Comparison of ENCODE assay signal across 8 mouse cellular contexts in genomic region chr17:28016056-28016797, GRCm38 (mm10).
DNase-seq lines count a peak whose midpoint lies in the region; ATAC-seq and TF ChIP-seq lines count a peak whose summit lies in the region.

No protein-coding gene starts in this region.

- ATAC-seq in midbrain, embryonic 13.5 days = no peak
- ATAC-seq in midbrain, embryonic 11.5 days (ENCODE audit: low FRiP score) = no peak
- no peak for ATAC-seq in forebrain, embryonic 15.5 days (replicated peaks)
- ATAC-seq in intestine, embryonic 16.5 days = peak; percentile 52
- ATAC-seq in liver, embryonic 16.5 days (ENCODE audit: low read depth) = no peak
- ATAC-seq in stomach, postnatal 0 days (ENCODE audit: low FRiP score, low TSS enrichment) = no peak

- H3K27ac ChIP-seq in midbrain, embryonic 13.5 days = peak overlapping the region; percentile 6; the same call in 1 of the 2 replicates
- H3K27ac ChIP-seq in midbrain, embryonic 11.5 days (ENCODE audit: low read depth, low read length) = no peak overlapping the region; the same call in 1 of the 2 replicates
- H3K27ac ChIP-seq in forebrain, embryonic 15.5 days (replicated peaks) = peak overlapping the region; percentile 11; the same call in 1 of the 2 replicates
- peak overlapping the region; percentile 71 for H3K27ac ChIP-seq in intestine, embryonic 16.5 days (ENCODE audit: low read length)
- H3K27ac ChIP-seq in liver, embryonic 16.5 days (ENCODE audit: low read length) = peak overlapping the region; percentile 10
- peak overlapping the region; percentile 58 for H3K27ac ChIP-seq in stomach, postnatal 0 days (replicated peaks)

- no peaks in the 10 kb centered on the region for H3K9me3 ChIP-seq in midbrain, embryonic 13.5 days
- no peaks in the 10 kb centered on the region for H3K9me3 ChIP-seq in midbrain, embryonic 11.5 days (ENCODE audit: control insufficient read depth, low read length)
- no peaks in the 10 kb centered on the region for H3K9me3 ChIP-seq in forebrain, embryonic 15.5 days
- no peaks in the 10 kb centered on the region for H3K9me3 ChIP-seq in intestine, embryonic 16.5 days (ENCODE audit: control insufficient read depth, low read length)
- H3K9me3 ChIP-seq in liver, embryonic 16.5 days (replicated peaks; ENCODE audit: control insufficient read depth, low read length) = no peaks in the 10 kb centered on the region
- H3K9me3 ChIP-seq in stomach, postnatal 0 days (ENCODE audit: control insufficient read depth, low read length) = no peaks in the 10 kb centered on the region

- H3K4me1 ChIP-seq in midbrain, embryonic 13.5 days (replicated peaks) = peaks cover 75% of the 10 kb centered on the region
- H3K4me1 ChIP-seq in midbrain, embryonic 11.5 days (ENCODE audit: control insufficient read depth, insufficient read depth, low read length) = peaks cover 34% of the 10 kb centered on the region
- peaks cover 42% of the 10 kb centered on the region for H3K4me1 ChIP-seq in forebrain, embryonic 15.5 days
- H3K4me1 ChIP-seq in intestine, embryonic 16.5 days (ENCODE audit: control insufficient read depth, insufficient read depth, low read length) = peaks cover 54% of the 10 kb centered on the region
- peaks cover 50% of the 10 kb centered on the region for H3K4me1 ChIP-seq in liver, embryonic 16.5 days (ENCODE audit: control insufficient read depth, low read depth, low read length)
- H3K4me1 ChIP-seq in stomach, postnatal 0 days (replicated peaks; ENCODE audit: control insufficient read depth, insufficient read depth) = peaks cover 11% of the 10 kb centered on the region

- no peaks in the 10 kb centered on the region for H3K36me3 ChIP-seq in midbrain, embryonic 13.5 days
- H3K36me3 ChIP-seq in midbrain, embryonic 11.5 days (ENCODE audit: control insufficient read depth, insufficient read depth, low read length) = no peaks in the 10 kb centered on the region
- H3K36me3 ChIP-seq in forebrain, embryonic 15.5 days = no peaks in the 10 kb centered on the region
- no peaks in the 10 kb centered on the region for H3K36me3 ChIP-seq in intestine, embryonic 16.5 days (ENCODE audit: control insufficient read depth, insufficient read depth, low read length)
- no peaks in the 10 kb centered on the region for H3K36me3 ChIP-seq in liver, embryonic 16.5 days (ENCODE audit: control insufficient read depth, insufficient read depth)
- H3K36me3 ChIP-seq in stomach, postnatal 0 days (ENCODE audit: control insufficient read depth, insufficient read depth, low read length) = no peaks in the 10 kb centered on the region; the same call in 1 of the 2 replicates

- no peak overlapping the region for H3K4me2 ChIP-seq in midbrain, embryonic 13.5 days (replicated peaks)
- H3K4me2 ChIP-seq in midbrain, embryonic 11.5 days = no peak overlapping the region
- H3K4me2 ChIP-seq in forebrain, embryonic 15.5 days (replicated peaks) = no peak overlapping the region
- no peak overlapping the region for H3K4me2 ChIP-seq in intestine, embryonic 16.5 days (ENCODE audit: low read depth, low read length)
- no peak overlapping the region for H3K4me2 ChIP-seq in liver, embryonic 16.5 days (ENCODE audit: low read depth, low read length)
- no peak overlapping the region for H3K4me2 ChIP-seq in stomach, postnatal 0 days (replicated peaks; ENCODE audit: low read depth)

- no peaks in the 10 kb centered on the region for H3K27me3 ChIP-seq in midbrain, embryonic 13.5 days
- H3K27me3 ChIP-seq in midbrain, embryonic 11.5 days (ENCODE audit: control insufficient read depth, insufficient read depth, low read length) = no peaks in the 10 kb centered on the region
- H3K27me3 ChIP-seq in forebrain, embryonic 15.5 days = no peaks in the 10 kb centered on the region
- no peaks in the 10 kb centered on the region for H3K27me3 ChIP-seq in intestine, embryonic 16.5 days (replicated peaks; ENCODE audit: control insufficient read depth, insufficient read depth, low read length)
- H3K27me3 ChIP-seq in liver, embryonic 16.5 days (ENCODE audit: control insufficient read depth, insufficient read depth, low read depth, low read length) = no peaks in the 10 kb centered on the region
- H3K27me3 ChIP-seq in stomach, postnatal 0 days (ENCODE audit: control insufficient read depth, insufficient read depth, low read length) = no peaks in the 10 kb centered on the region

- WGBS in midbrain, embryonic 13.5 days = 87% methylated on average over 8 of the region's 8 CpGs
- WGBS in midbrain, embryonic 11.5 days = 88% methylated on average over 8 of the region's 8 CpGs
- WGBS in forebrain, embryonic 15.5 days = 80% methylated on average over 8 of the region's 8 CpGs
- WGBS in intestine, embryonic 16.5 days = 62% methylated on average over 8 of the region's 8 CpGs
- WGBS in liver, embryonic 16.5 days (ENCODE audit: insufficient replicate concordance) = 49% methylated on average over 8 of the region's 8 CpGs
- WGBS in stomach, postnatal 0 days = 63% methylated on average over 8 of the region's 8 CpGs

- DNase-seq in midbrain, embryonic 11.5 days (ENCODE audit: low spot score, missing footprints) = no peak
- DNase-seq in stomach, postnatal 0 days (ENCODE audit: low spot score) = peak; percentile 48
- DNase-seq in left cerebral cortex, adult 8-10 months (ENCODE audit: low spot score in 2 of 2) = no peak
- DNase-seq in urinary bladder, postnatal 36 days (ENCODE audit: low spot score in 2 of 2) = no peak

- TF ChIP-seq EP300 in stomach, postnatal 0 days (optimal IDR thresholded peaks at IDR 0.05) = no peak

- H3K4me3 ChIP-seq in midbrain, embryonic 13.5 days (replicated peaks) = no peak overlapping the region
- no peak overlapping the region for H3K4me3 ChIP-seq in midbrain, embryonic 11.5 days (ENCODE audit: low read depth, low read length)
- no peak overlapping the region for H3K4me3 ChIP-seq in forebrain, embryonic 15.5 days
- no peak overlapping the region for H3K4me3 ChIP-seq in intestine, embryonic 16.5 days (ENCODE audit: low read length)
- no peak overlapping the region for H3K4me3 ChIP-seq in liver, embryonic 16.5 days (ENCODE audit: low read depth, low read length)
- H3K4me3 ChIP-seq in stomach, postnatal 0 days (ENCODE audit: low read depth, low read length) = no peak overlapping the region

- no peak overlapping the region for H3K9ac ChIP-seq in midbrain, embryonic 13.5 days (replicated peaks)
- H3K9ac ChIP-seq in midbrain, embryonic 11.5 days (ENCODE audit: low read length) = no peak overlapping the region
- H3K9ac ChIP-seq in forebrain, embryonic 15.5 days (replicated peaks) = no peak overlapping the region
- H3K9ac ChIP-seq in intestine, embryonic 16.5 days (ENCODE audit: low read depth, low read length) = 0 out of 2 replicates have a peak overlapping the region, but pooled peaks have one; percentile 12
- no peak overlapping the region for H3K9ac ChIP-seq in liver, embryonic 16.5 days (ENCODE audit: low read depth, low read length)
- H3K9ac ChIP-seq in stomach, postnatal 0 days (ENCODE audit: low read length) = no peak overlapping the region

- no peak for TF ChIP-seq CTCF in stomach, postnatal 0 days (IDR thresholded peaks at IDR 0.05; ENCODE audit: low read depth)
